Mouse (Mus musculus) thymus, adult 2 months (tissue): Measurements from ENCODE around the gene Bmp10.

Source experiments
- CTCF ChIP-seq: fragments of 200-500 bp; IDR thresholded peaks from 2 replicates; pipeline ENCODE4 v1.5.1; 2012; ENCODE audit warnings: mild to moderate bottlenecking, control low read depth, low read length, moderate library complexity, borderline replicate concordance; ENCODE audit not compliant: control insufficient read depth, poor library complexity, insufficient read depth; ENCODE audit errors: extremely low read depth
- POLR2A ChIP-seq: fragments of 200-500 bp; IDR thresholded peaks from 2 replicates; pipeline ENCODE4 v1.6.1; 2012; ENCODE audit warnings: mild to moderate bottlenecking, low read length, control low read depth, moderate library complexity; ENCODE audit not compliant: control insufficient read depth, poor library complexity, insufficient read depth; ENCODE audit errors: extremely low read depth

DNA sequence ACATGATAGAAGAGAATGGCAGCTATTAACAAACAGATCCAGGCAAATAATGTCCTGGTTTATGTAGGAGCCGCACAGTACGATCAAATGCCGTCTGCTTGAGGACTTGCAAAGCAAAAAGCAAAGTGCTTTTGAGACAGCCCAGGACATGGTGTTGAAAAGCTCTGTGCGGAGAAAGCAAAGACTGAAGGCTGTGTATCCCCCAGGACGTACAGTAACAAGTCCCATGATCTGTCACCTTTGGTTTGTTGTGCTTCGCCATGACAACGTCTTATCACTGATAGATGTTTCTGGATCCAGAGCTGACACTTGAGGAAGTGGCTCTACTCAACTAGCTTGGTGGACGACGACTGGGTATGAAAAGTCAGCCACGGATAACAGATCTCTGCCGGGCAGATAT is 14.5 kb downstream of the Bmp10 start:
- TF ChIP-seq CTCF, result no peak
- TF ChIP-seq POLR2A, result no peak
